Mouse (Mus musculus) urinary bladder, adult 2 months (tissue): ENCODE data around the gene Il31. TPM values are rescaled to one million over a fixed set of nuclear protein-coding genes. Genes with fewer than 3 reads are reported as not detected.
"Not testable (repeated sequence)": the region's sequence is repeated elsewhere in the genome, so short reads cannot be mapped to it uniquely, and the experiment has no call there.

Experiments used
- DNase-seq: peaks from one replicate; pipeline ENCODE4 v3.0.0; 2022; ENCODE audit warnings: low spot score
- polyA plus RNA-seq: library from polyadenylated mRNA; depleted of rRNA; stranded (reverse); fragments of >200 nt; gene quantifications from 2 replicates; pipeline ENCODE4 v1.2.3, GENCODE M21; 2012; rRNA removed

Il31 gene
- not detected in 2 replicates for polyA plus RNA-seq

DNA sequence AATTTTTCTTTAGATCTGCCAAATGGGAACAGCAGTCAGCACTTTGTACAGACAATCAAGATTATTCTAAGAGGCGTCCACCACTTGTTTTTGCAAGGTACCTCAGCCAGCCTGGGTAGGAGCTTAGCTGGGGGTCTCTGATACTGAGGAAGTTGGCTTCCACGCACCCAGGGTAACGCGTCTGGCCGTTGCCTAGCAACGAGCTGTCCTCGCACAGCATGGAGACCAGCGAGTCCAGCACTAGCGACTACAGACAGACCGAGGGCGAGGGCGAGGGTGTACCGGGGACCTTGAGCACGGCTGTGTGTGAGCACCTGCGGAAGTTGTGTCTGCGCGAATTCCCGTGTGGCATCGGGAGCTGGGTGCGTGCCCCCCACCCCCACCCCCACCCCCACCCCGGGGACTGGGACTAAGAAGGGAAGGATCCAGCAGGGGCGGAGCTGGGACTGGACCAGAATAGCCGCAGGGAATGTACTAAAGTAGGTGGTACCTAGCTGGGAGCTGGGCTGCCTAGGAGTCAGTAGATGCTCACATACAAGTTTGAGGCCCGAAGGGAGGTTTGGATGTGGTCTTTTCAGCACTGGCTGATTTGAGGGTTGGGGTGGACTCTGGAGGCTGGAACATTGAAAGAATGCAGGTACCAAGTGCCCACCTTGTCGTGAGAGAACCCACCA lies at the start of gene Il31, which contains the start of gene Lrrc43:
Gene Il31 (minus strand): TSS at position 378 of the 674 bp plus-strand sequence.
Gene Lrrc43 (plus strand): TSS at position 194 of the 674 bp plus-strand sequence.
- DNase-seq = no peak

GRCm38 (mm10) chr5:123533801-123534200 lies 44.5 kb upstream of the Il31 start:
- DNase-seq = no peak

- DNase-seq = no peak
Measured at GRCm38 (mm10) chr5:123530056-123530455, 40.8 kb upstream of the Il31 start.

- no peak for DNase-seq
Measured at GRCm38 (mm10) chr5:123528641-123529040, 39.4 kb upstream of the Il31 start.

DNA sequence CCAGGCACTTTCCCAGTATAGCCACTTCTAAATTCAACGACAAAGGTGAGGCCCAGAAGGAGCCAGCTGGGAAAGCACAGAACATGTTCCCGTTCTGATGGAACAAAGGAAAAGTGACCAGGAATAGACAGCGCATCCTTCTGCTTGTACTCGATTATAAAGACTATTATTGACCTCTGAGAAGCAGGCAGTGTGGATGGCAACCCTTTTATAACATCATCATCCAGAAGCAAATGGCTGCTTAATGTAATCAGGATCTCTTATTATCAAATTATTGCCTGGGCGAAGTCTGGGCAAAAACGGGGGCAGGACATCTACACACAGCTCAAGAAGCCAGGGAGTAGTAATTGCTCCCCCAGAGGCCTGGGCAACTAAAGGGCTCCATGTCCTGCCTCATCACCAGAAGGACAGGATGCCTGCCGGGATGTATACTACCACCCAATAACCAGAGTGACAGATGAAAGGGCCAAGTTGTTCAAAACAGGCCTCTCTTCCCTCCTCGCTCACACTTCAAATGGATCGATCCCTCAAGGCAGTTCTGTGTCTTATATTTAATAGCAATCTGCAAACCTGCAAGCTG lies 36.7 kb upstream of the Il31 start:
- DNase-seq = no peak

GRCm38 (mm10) chr5:123525281-123525680 lies 36.0 kb upstream of the Il31 start, which contains the start of gene Gm49027:
Gene Gm49027 (minus strand): TSS chr5:123525488.
- DNase-seq = no peak

GRCm38 (mm10) chr5:123524393-123524750 lies 35.1 kb upstream of the Il31 start:
- DNase-seq = no peak

DNA sequence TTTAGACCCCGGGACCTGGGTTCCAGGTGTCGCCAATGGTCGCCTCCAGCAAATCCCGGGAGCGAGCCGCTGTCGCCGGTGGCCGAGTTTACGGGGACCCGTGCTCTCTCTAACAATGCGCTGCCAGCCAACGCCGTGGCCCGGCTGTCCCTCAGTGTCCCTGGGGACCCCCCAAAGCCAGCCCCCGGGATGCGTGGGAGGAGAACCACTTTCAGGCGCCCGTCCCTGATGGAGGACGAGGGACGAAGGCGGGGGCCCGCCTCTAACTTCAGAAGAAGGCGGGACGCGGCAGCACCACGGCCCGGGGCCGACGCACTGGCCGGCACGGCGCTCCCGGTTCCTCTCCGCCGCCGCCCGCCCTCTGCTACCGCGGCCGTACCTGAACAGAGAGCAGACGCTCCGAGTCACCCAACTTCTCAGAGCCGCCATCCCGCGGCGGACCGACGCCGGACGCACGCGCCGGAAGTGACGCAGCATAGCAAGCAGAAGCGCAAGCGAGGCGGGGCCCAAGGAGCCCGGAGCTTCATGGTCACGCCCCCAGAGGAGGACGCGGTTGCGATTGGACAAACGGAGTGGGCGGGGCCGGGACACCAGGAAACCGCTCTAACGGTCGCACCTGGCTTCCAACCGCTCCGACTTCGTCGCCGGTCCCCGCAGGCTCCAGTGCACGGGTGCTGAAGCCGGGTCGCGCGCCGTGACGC lies 34.6 kb upstream of the Il31 start, which contains the start of gene Diablo:
Gene Diablo (minus strand): TSS at position 485 of the 701 bp plus-strand sequence.
- peak; percentile 95 for DNase-seq

DNA sequence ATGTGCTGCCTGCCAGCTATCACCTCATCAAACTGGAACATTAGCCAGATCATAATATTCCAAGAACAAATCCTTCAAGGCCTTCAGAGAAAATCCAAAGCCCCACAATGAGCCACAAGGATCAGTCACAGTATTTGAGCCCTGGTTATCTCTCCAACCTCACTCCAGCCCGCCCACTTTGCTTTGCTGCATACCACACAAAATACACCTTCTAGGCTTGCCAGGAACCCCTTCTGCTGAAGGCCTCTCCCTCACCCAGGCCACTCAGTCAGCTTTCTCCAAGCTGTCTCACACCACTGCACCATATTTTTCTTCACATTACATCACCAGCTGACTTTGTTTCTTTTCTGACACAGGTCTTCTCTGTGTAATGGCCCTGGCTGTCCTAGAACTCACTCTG lies 32.9 kb upstream of the Il31 start:
- DNase-seq = no peak

DNA sequence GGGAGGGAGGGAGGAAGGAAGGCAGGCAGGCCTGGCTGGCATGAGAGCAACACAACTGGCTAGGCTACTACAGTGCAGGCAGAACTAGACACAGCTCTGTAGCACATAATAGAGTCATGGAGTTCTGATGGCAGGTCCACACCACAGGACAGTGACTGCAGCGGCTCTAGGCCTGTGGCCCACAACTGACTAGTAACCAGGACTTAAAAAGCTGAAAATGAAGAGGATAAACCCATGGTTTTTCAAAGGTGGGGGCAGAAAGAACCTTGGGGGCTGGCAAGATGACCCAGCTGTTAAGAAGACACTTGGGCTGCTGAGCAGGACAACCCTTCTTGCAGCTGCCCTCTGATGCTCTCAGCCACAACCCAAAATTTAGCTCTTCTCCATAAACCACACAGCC lies 32.3 kb upstream of the Il31 start:
- no peak for DNase-seq

DNA sequence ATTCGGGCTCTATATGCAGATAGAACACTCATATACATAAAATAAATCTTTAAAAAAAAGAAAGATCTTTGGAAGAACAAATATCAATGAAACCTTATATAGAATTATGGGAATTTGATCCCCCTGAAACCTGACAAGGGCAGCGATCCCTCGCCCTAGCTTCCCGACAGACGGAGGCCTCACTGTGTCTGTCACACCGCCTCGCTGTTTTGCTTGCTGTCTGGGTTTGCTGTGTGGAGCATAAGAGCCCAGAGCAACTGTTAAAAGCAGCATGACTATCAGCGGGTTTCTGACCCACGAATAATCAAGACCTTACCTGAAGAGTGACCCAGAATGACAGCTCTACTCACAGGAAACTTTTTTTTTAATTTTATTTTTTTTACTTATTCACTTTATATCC lies 31.4 kb upstream of the Il31 start:
- no peak for DNase-seq

DNA sequence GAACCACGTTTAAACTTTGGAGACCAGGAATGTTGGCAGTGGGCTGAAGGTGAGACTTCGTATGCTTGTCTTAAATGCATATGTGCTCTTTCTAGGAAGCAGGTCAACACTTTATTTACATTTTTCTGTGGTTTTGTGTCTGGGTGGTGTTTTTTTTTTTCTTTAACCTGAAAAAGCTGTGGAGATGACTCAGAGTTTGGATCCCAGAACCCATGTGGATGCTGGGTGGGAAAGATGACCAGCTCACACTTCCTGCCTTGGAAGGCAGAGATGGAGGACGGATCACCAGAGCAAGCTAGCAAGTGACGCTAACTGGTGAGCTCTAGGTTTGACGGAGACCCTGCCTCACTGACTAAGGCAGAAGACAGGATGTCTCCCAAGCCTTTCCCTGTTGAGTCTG lies 25.6 kb upstream of the Il31 start:
- no peak for DNase-seq

GRCm38 (mm10) chr5:123512102-123512501 lies 22.8 kb upstream of the Il31 start:
- DNase-seq = no peak

GRCm38 (mm10) chr5:123511426-123511825 lies 22.1 kb upstream of the Il31 start:
- not testable (repeated sequence) for DNase-seq

DNA sequence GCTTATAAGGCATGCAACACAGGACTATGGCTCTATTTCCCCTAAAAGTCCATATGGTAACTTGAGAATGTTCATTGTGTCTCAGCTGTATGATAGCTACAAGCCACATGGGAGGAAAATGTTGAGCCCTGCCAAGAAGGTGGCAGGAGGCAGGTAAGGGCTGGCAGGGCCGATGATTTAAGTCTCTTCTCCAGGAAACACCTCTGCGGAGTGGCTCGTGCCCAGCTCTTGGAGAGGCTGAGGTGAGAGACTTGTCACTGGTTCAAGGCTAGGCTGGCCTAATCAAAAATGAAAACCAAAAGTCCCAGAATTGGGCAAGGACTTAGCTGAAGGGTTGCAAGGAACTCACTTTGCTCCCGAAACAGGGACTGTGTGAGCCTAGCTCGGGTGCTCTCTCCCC lies 20.9 kb upstream of the Il31 start, which contains the start of gene B3gnt4:
Gene B3gnt4 (plus strand): TSS at position 301 of the 400 bp plus-strand sequence.
- no peak for DNase-seq

GRCm38 (mm10) chr5:123508921-123509320 lies 19.6 kb upstream of the Il31 start:
- DNase-seq = no peak

- DNase-seq = peak; percentile 43
Measured at GRCm38 (mm10) chr5:123507936-123508723, 18.8 kb upstream of the Il31 start.

DNA sequence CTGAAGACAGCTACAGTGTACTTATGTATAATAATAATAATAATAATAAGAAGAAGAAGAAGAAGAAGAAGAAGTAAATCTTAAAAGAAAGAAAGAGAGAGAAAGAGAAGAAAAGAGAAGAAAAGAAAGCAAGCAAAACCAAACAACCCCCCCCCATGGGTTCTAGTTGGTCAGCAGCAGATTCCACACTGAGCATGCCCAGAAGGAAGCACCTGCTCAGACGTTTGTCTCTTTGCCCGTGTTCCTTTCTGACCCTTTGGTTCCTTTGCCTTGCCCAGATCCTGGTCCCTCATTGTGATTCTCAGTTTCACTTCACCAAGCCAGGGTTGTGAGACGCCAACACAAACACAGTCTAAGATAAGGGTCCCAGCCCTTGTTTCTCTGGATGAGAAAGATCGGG lies 12.7 kb upstream of the Il31 start:
- no peak for DNase-seq

DNA sequence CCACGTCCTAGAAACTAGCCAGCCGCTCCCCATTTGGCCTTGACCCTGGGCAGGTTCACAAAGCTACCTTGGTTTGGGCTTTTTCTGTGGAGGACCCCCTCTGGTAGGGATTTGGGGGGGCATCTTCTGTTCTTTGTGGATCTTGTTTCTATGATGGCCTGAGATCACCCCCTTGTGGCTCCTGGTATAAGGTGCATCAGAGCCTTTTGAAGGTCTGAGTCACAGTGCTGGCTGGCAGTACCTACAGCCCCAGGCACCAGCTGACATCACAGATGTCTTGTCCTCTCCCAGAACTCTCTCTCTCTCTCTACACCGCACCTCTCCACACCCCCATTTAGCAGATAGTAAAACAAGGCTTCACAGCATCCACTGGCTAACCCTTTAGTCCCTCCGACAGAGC lies 10.4 kb upstream of the Il31 start:
- no peak for DNase-seq

DNA sequence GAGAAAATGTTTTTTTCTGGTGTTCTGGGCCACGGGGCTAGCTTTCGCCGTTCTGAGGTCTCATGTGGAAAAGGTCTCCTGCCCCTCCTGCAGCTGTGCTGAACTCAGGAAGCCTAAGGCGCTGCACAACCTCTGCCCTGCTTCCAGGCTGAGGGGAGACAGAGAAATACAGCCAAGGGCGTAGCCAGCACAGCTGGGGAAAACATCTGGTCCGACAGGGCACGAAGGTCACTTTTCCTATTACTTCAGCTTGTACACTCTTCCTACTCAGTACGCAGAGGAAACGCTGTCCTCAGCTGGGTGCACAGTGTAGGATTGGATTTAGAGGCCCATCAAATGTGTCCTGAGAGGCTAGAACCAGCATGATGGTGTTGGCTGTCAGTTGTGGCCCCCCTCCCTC lies 646 bp upstream of the Il31 start:
- DNase-seq = no peak

GRCm38 (mm10) chr5:123487659-123488395 lies 1.5 kb downstream of the Il31 start:
- DNase-seq = no peak
